Mouse (Mus musculus) MEL (cell line): ENCODE data around the gene Bptf.

Experiments
- CTCF ChIP-seq, 3 experiments: IDR thresholded peaks in 2 of 3; conservative IDR thresholded peaks in 1 of 3; 2 replicates each; pipeline ENCODE4 v1.5.1; 2011 to 2012; ENCODE audit warnings: low read length in 3 of 3, low read depth in 2 of 3, mild to moderate bottlenecking in 2 of 3, improper control_type of control experiment in 1 of 3, inconsistent platforms in 1 of 3, mixed read lengths in 1 of 3, moderate library complexity in 1 of 3; ENCODE audit not compliant: control insufficient read depth in 1 of 3, insufficient read depth in 1 of 3, poor library complexity in 1 of 3, severe bottlenecking in 1 of 3
- ELF1 ChIP-seq: IDR thresholded peaks from 2 replicates; pipeline ENCODE4 v1.6.1; 2014; ENCODE audit warnings: low read depth, mild to moderate bottlenecking, inconsistent platforms, low read length, improper control_type of control experiment, moderate library complexity
- EP300 ChIP-seq, 2 experiments: IDR thresholded peaks; 2 replicates each; pipeline ENCODE4 v1.6.1; 2011; ENCODE audit warnings: improper control_type of control experiment in 2 of 2, low read length in 2 of 2, low read depth in 1 of 2, mild to moderate bottlenecking in 1 of 2
- GATA1 ChIP-seq: IDR thresholded peaks from 2 replicates; pipeline ENCODE4 v1.6.1; 2011; ENCODE audit warnings: low read depth, low read length, improper control_type of control experiment
- JUND ChIP-seq: IDR thresholded peaks from 2 replicates; pipeline ENCODE4 v1.6.1; 2011; ENCODE audit warnings: low read depth, mild to moderate bottlenecking, improper control_type of control experiment, low read length
- NRF1 ChIP-seq: IDR thresholded peaks from 2 replicates; pipeline ENCODE4 v1.6.1; 2014; ENCODE audit warnings: low read depth, mild to moderate bottlenecking, inconsistent platforms, low read length, improper control_type of control experiment, moderate library complexity; ENCODE audit not compliant: poor library complexity, insufficient read depth, severe bottlenecking
- POLR2A ChIP-seq, 2 experiments: IDR thresholded peaks; 2 replicates each; pipeline ENCODE4 v1.6.1; 2011 to 2012; ENCODE audit warnings: low read length in 2 of 2, mild to moderate bottlenecking in 2 of 2, control low read depth in 1 of 2, improper control_type of control experiment in 1 of 2, low read depth in 1 of 2, moderate library complexity in 1 of 2; ENCODE audit not compliant: control insufficient read depth in 1 of 2, insufficient read depth in 1 of 2, poor library complexity in 1 of 2
- TAL1 ChIP-seq: IDR thresholded peaks from 2 replicates; pipeline ENCODE4 v1.6.1; 2012; ENCODE audit warnings: mild to moderate bottlenecking, inconsistent platforms, low read length, moderate library complexity, mixed read lengths
- TCF12 ChIP-seq: IDR thresholded peaks from 2 replicates; pipeline ENCODE4 v1.6.1; 2014; ENCODE audit warnings: low read depth, mild to moderate bottlenecking, inconsistent platforms, low read length, improper control_type of control experiment, moderate library complexity
- USF1 ChIP-seq: IDR thresholded peaks from 2 replicates; pipeline ENCODE4 v1.6.1; 2014; ENCODE audit warnings: low read depth, mild to moderate bottlenecking, inconsistent platforms, low read length, improper control_type of control experiment, moderate library complexity
- USF2 ChIP-seq, 2 experiments: IDR thresholded peaks; 2 replicates each; pipeline ENCODE4 v1.6.1; 2011 to 2012; ENCODE audit warnings: improper control_type of control experiment in 2 of 2, low read length in 2 of 2, borderline replicate concordance in 1 of 2, inconsistent platforms in 1 of 2, low read depth in 1 of 2, mild to moderate bottlenecking in 1 of 2; ENCODE audit not compliant: insufficient read depth in 1 of 2

DNA sequence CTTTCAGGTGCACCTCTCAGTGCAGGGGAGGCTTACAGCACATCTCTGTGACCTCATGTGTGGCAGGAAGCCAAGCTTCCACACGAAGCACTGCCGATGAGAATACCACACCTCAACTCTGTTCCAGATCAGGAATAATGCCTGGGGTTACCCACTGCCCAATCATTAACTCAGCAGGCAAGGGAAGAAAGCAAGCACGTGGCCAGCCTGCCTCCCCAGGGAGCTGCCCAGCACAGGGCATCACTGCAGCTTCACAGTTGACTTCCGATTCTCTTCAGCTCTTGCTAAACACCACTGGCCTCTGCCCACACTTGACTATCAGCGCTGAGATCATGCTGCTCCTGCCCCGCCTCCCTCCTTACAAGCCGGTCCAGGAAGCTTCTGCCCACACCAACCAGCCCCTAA, 7.6 kb downstream of the Bptf start:
- TF ChIP-seq ELF1 (no peak), EP300 (IDR thresholded peaks at IDR 0.05; ENCODE audit: low read depth in 1 of 2, low read length in 2 of 2) (0 out of 4 replicates have a peak, but pooled peaks of 1 of the 2 experiments have one; percentile 6), CTCF (IDR thresholded peaks at IDR 0.05 in 2 of 3, conservative IDR thresholded peaks at IDR 0.05 in 1 of 3; ENCODE audit: control insufficient read depth in 1 of 3, insufficient read depth in 1 of 3, low read depth in 2 of 3, low read length in 3 of 3, poor library complexity in 1 of 3, severe bottlenecking in 1 of 3) (no peak), POLR2A (IDR thresholded peaks at IDR 0.05; ENCODE audit: control insufficient read depth in 1 of 2, insufficient read depth in 1 of 2, low read depth in 1 of 2, low read length in 2 of 2, poor library complexity in 1 of 2) (0 out of 4 replicates have a peak, but pooled peaks have one; percentile 20 to 37), USF1 (no peak), GATA1 (peak; percentile 25; the same call in 1 of the 2 replicates), TAL1 (no peak), TCF12 (no peak), JUND (no peak), NRF1 (no peak), USF2 (IDR thresholded peaks at IDR 0.05; ENCODE audit: borderline replicate concordance in 1 of 2, insufficient read depth in 1 of 2, low read depth in 1 of 2, low read length in 2 of 2) (no peak)
